27 mouse cellular contexts compared by ENCODE assay signal in genomic region chr4:41553116-41553515, GRCm38 (mm10). TPM values are rescaled to one million over a fixed set of nuclear protein-coding genes. Genes with fewer than 3 reads are reported as not detected.
DNase-seq lines count a peak whose midpoint lies in the region; ATAC-seq and TF ChIP-seq lines count a peak whose summit lies in the region.
"Had no signal": no experiment of that assay in that cellular context is flagged by ENCODE, and none has a peak within 500 bp of the region (broad histone marks: within the 10 kb centered on the region; RNA-seq: fewer than 3 reads in every experiment).

No protein-coding gene starts in this region.

- H3K27ac ChIP-seq in hindbrain, embryonic 12.5 days: no peak overlapping the region
- no peak overlapping the region for H3K27ac ChIP-seq in hindbrain, embryonic 10.5 days
- peak overlapping the region; percentile 23; the same call in 1 of the 2 replicates for H3K27ac ChIP-seq in midbrain, embryonic 15.5 days
- H3K27ac ChIP-seq in midbrain, postnatal 0 days (ENCODE audit: low read depth, low read length): no peak overlapping the region
- peak overlapping the region; percentile 57; the same call in 1 of the 2 replicates for H3K27ac ChIP-seq in limb, embryonic 10.5 days
- H3K27ac ChIP-seq: forebrain, embryonic 15.5 days; heart, embryonic 15.5 days; hindbrain, embryonic 15.5 days; kidney, embryonic 15.5 days; layer of hippocampus, adult 2 months; left cerebral cortex, adult 2 months; limb, embryonic 15.5 days; liver, embryonic 13.5 days; neural tube, embryonic 12.5 days; stomach, postnatal 0 days had no signal

- peaks cover 38% of the 10 kb centered on the region for H3K4me1 ChIP-seq in hindbrain, embryonic 12.5 days
- H3K4me1 ChIP-seq in hindbrain, embryonic 10.5 days (replicated peaks): peaks cover 26% of the 10 kb centered on the region
- peaks cover 43% of the 10 kb centered on the region for H3K4me1 ChIP-seq in midbrain, embryonic 15.5 days
- peaks cover 9% of the 10 kb centered on the region for H3K4me1 ChIP-seq in midbrain, postnatal 0 days (ENCODE audit: insufficient read depth, low read length)
- H3K4me1 ChIP-seq in limb, embryonic 10.5 days: peaks cover 39% of the 10 kb centered on the region

- DNase-seq in hindbrain, embryonic 10.5 days (ENCODE audit: low spot score): no peak
- no peak for DNase-seq in midbrain, postnatal 0 days (ENCODE audit: low spot score)
- DNase-seq in limb, embryonic 10.5 days (ENCODE audit: low spot score): peak; percentile 49
- no peak for DNase-seq in lung, postnatal 10 days
- DNase-seq in c-Kit-positive CD71-positive TER-119-positive erythroid progenitor cells, embryonic 14.5 days (ENCODE audit: low spot score): no peak

- H3K36me3 ChIP-seq in hindbrain, embryonic 12.5 days: no peaks in the 10 kb centered on the region
- no peaks in the 10 kb centered on the region for H3K36me3 ChIP-seq in hindbrain, embryonic 10.5 days
- H3K36me3 ChIP-seq in midbrain, embryonic 15.5 days (replicated peaks): no peaks in the 10 kb centered on the region
- no peaks in the 10 kb centered on the region; the same call in 1 of the 2 replicates for H3K36me3 ChIP-seq in midbrain, postnatal 0 days (ENCODE audit: insufficient read depth, low read length)
- no peaks in the 10 kb centered on the region for H3K36me3 ChIP-seq in limb, embryonic 10.5 days
- H3K36me3 ChIP-seq: forebrain, embryonic 15.5 days; heart, embryonic 15.5 days; hindbrain, embryonic 15.5 days; kidney, embryonic 15.5 days; limb, embryonic 15.5 days; liver, embryonic 13.5 days; neural tube, embryonic 12.5 days had no signal

- H3K27me3 ChIP-seq in hindbrain, embryonic 12.5 days: no peaks in the 10 kb centered on the region
- H3K27me3 ChIP-seq in hindbrain, embryonic 10.5 days (ENCODE audit: insufficient read depth, poor library complexity, severe bottlenecking): no peaks in the 10 kb centered on the region
- no peaks in the 10 kb centered on the region for H3K27me3 ChIP-seq in midbrain, embryonic 15.5 days (replicated peaks)
- no peaks in the 10 kb centered on the region for H3K27me3 ChIP-seq in midbrain, postnatal 0 days (ENCODE audit: insufficient read depth, low read length)
- peaks cover 30% of the 10 kb centered on the region for H3K27me3 ChIP-seq in limb, embryonic 10.5 days (ENCODE audit: low read depth, poor library complexity, severe bottlenecking)
- H3K27me3 ChIP-seq: forebrain, embryonic 15.5 days; heart, embryonic 15.5 days; hindbrain, embryonic 15.5 days; liver, embryonic 13.5 days; neural tube, embryonic 12.5 days had no signal

- no peak overlapping the region for H3K4me2 ChIP-seq in hindbrain, embryonic 12.5 days (replicated peaks)
- no peak overlapping the region for H3K4me2 ChIP-seq in midbrain, embryonic 15.5 days
- no peak overlapping the region for H3K4me2 ChIP-seq in midbrain, postnatal 0 days (ENCODE audit: low read depth, low read length, poor library complexity, severe bottlenecking)
- H3K4me2 ChIP-seq: forebrain, embryonic 15.5 days; heart, embryonic 15.5 days; hindbrain, embryonic 15.5 days; kidney, embryonic 15.5 days; limb, embryonic 15.5 days; liver, embryonic 13.5 days; neural tube, embryonic 12.5 days had no signal

- no peak for ATAC-seq in hindbrain, embryonic 12.5 days (ENCODE audit: low FRiP score)
- ATAC-seq in midbrain, embryonic 15.5 days (replicated peaks): no peak
- ATAC-seq in midbrain, postnatal 0 days (ENCODE audit: low FRiP score): no peak
- ATAC-seq: forebrain, embryonic 15.5 days; lung, postnatal 0 days; midbrain, embryonic 16.5 days had no signal

- no peaks in the 10 kb centered on the region for H3K9me3 ChIP-seq in hindbrain, embryonic 12.5 days (replicated peaks)
- no peaks in the 10 kb centered on the region for H3K9me3 ChIP-seq in hindbrain, embryonic 10.5 days
- H3K9me3 ChIP-seq in midbrain, embryonic 15.5 days: no peaks in the 10 kb centered on the region
- no peaks in the 10 kb centered on the region for H3K9me3 ChIP-seq in midbrain, postnatal 0 days (ENCODE audit: low read length)
- H3K9me3 ChIP-seq in limb, embryonic 10.5 days (replicated peaks): no peaks in the 10 kb centered on the region
- H3K9me3 ChIP-seq: forebrain, embryonic 15.5 days; heart, embryonic 15.5 days; hindbrain, embryonic 15.5 days; kidney, embryonic 15.5 days; limb, embryonic 15.5 days; liver, embryonic 13.5 days; neural tube, embryonic 12.5 days had no signal

- H3K9ac ChIP-seq in hindbrain, embryonic 12.5 days: 0 out of 2 replicates have a peak overlapping the region, but pooled peaks have one; percentile 8
- no peak overlapping the region for H3K9ac ChIP-seq in midbrain, embryonic 15.5 days
- H3K9ac ChIP-seq in midbrain, postnatal 0 days (replicated peaks; ENCODE audit: low read length, poor library complexity, severe bottlenecking): no peak overlapping the region
- H3K9ac ChIP-seq: forebrain, embryonic 15.5 days; heart, embryonic 15.5 days; hindbrain, embryonic 15.5 days; kidney, embryonic 15.5 days; limb, embryonic 15.5 days; liver, embryonic 13.5 days; neural tube, embryonic 12.5 days had no signal

- no peak for TF ChIP-seq CTCF in midbrain, postnatal 0 days (IDR thresholded peaks at IDR 0.05)

- whole genome bisulfite sequencing in hindbrain, embryonic 12.5 days: 79% methylated on average over 11 of the region's 11 CpGs
- WGBS in hindbrain, embryonic 10.5 days: 75% methylated on average over 11 of the region's 11 CpGs
- WGBS in midbrain, embryonic 15.5 days: 60% methylated on average over 11 of the region's 11 CpGs
- WGBS in midbrain, postnatal 0 days: 63% methylated on average over 11 of the region's 11 CpGs
- 58% methylated on average over 11 of the region's 11 CpGs for WGBS in limb, embryonic 10.5 days

- no peak overlapping the region for H3K4me3 ChIP-seq in hindbrain, embryonic 12.5 days
- no peak overlapping the region for H3K4me3 ChIP-seq in hindbrain, embryonic 10.5 days
- H3K4me3 ChIP-seq in midbrain, embryonic 15.5 days: no peak overlapping the region
- H3K4me3 ChIP-seq in midbrain, postnatal 0 days (ENCODE audit: low read depth, low read length): no peak overlapping the region
- no peak overlapping the region for H3K4me3 ChIP-seq in limb, embryonic 10.5 days
- H3K4me3 ChIP-seq: forebrain, embryonic 15.5 days; heart, embryonic 15.5 days; hindbrain, embryonic 15.5 days; kidney, embryonic 15.5 days; layer of hippocampus, adult 2 months; left cerebral cortex, adult 2 months; limb, embryonic 15.5 days; liver, embryonic 13.5 days; myocyte; neural tube, embryonic 12.5 days had no signal

RNA-seq across cellular contexts. Expression of gene Fam219a, which starts 16.2 kb away (rescaled TPM):
- 12.5 and 15.3 TPM in 2 replicates for polyA plus RNA-seq in hindbrain, embryonic 12.5 days (2016; fragmentation: Nextera tagmentation; extraction: Ambion mirVana)
- polyA plus RNA-seq in hindbrain, embryonic 10.5 days (2016; fragmentation: Nextera tagmentation; extraction: Ambion mirVana): 6.2 and 8.3 TPM in 2 replicates
- polyA plus RNA-seq in midbrain, embryonic 15.5 days (2015; fragmentation: Nextera tagmentation; extraction: Ambion mirVana): 16.8 and 18.3 TPM in 2 replicates
- 125 and 130 TPM in 2 replicates for total RNA-seq in midbrain, postnatal 0 days (2014; rRNA removed)
- 20.5 and 24.1 TPM in 2 replicates for polyA plus RNA-seq in midbrain, postnatal 0 days (2015; fragmentation: Nextera tagmentation; extraction: Ambion mirVana)
- 1.1 and 1.9 TPM in 2 replicates for polyA plus RNA-seq in limb, embryonic 10.5 days (2016; fragmentation: Nextera tagmentation; extraction: Ambion mirVana)

RNA-seq across cellular contexts. Expression of gene Dnaic1, which starts 16.5 kb away (rescaled TPM):
- 2.3 and 2.8 TPM in 2 replicates for polyA plus RNA-seq in hindbrain, embryonic 12.5 days (2016; fragmentation: Nextera tagmentation; extraction: Ambion mirVana)
- polyA plus RNA-seq in hindbrain, embryonic 10.5 days (2016; fragmentation: Nextera tagmentation; extraction: Ambion mirVana): 1.4 and 4.3 TPM in 2 replicates
- 3.3 and 3.5 TPM in 2 replicates for polyA plus RNA-seq in midbrain, embryonic 15.5 days (2015; fragmentation: Nextera tagmentation; extraction: Ambion mirVana)
- 1.7 and 6.1 TPM in 2 replicates for total RNA-seq in midbrain, postnatal 0 days (2014; rRNA removed)
- polyA plus RNA-seq in midbrain, postnatal 0 days (2015; fragmentation: Nextera tagmentation; extraction: Ambion mirVana): 3.2 and 3.8 TPM in 2 replicates
- polyA plus RNA-seq in limb, embryonic 10.5 days (2016; fragmentation: Nextera tagmentation; extraction: Ambion mirVana): 0.93 and 1.7 TPM in 2 replicates
- polyA plus RNA-seq: activated CD4-positive, CD25-positive, alpha-beta regulatory T cell, adult 4 months; C2C12; inflammation-experienced regulatory T-cells, adult 6 months had no signal

RNA-seq across cellular contexts. Expression of gene 1110017D15Rik, which starts 36.0 kb away (rescaled TPM):
- 11.3 and 12.9 TPM in 2 replicates for polyA plus RNA-seq in hindbrain, embryonic 12.5 days (2016; fragmentation: Nextera tagmentation; extraction: Ambion mirVana)
- polyA plus RNA-seq in hindbrain, embryonic 10.5 days (2016; fragmentation: Nextera tagmentation; extraction: Ambion mirVana): 8.1 and 14.7 TPM in 2 replicates
- polyA plus RNA-seq in midbrain, embryonic 15.5 days (2015; fragmentation: Nextera tagmentation; extraction: Ambion mirVana): 13.8 and 15.5 TPM in 2 replicates
- 10.9 and 11.8 TPM in 2 replicates for total RNA-seq in midbrain, postnatal 0 days (2014; rRNA removed)
- 18.1 and 20.7 TPM in 2 replicates for polyA plus RNA-seq in midbrain, postnatal 0 days (2015; fragmentation: Nextera tagmentation; extraction: Ambion mirVana)
- polyA plus RNA-seq in limb, embryonic 10.5 days (2016; fragmentation: Nextera tagmentation; extraction: Ambion mirVana): 4.3 and 7.3 TPM in 2 replicates
- total RNA-seq: CH12.LX; ES-E14; gastrocnemius, adult 8-10 months; heart, postnatal 25 days had no signal
- polyA plus RNA-seq: activated CD4-positive, CD25-positive, alpha-beta regulatory T cell, adult 4 months; inflammation-experienced regulatory T-cells, adult 6 months; kidney, embryonic 15.5 days; liver, embryonic 13.5 days had no signal

RNA-seq across cellular contexts. Expression of gene AI464131, which starts 50.2 kb away (rescaled TPM):
- polyA plus RNA-seq in hindbrain, embryonic 12.5 days (2016; fragmentation: Nextera tagmentation; extraction: Ambion mirVana): 10.1 and 11.9 TPM in 2 replicates
- polyA plus RNA-seq in hindbrain, embryonic 10.5 days (2016; fragmentation: Nextera tagmentation; extraction: Ambion mirVana): 7.4 and 9.1 TPM in 2 replicates
- polyA plus RNA-seq in midbrain, embryonic 15.5 days (2015; fragmentation: Nextera tagmentation; extraction: Ambion mirVana): 6.3 and 8.9 TPM in 2 replicates
- total RNA-seq in midbrain, postnatal 0 days (2014; rRNA removed): 40.5 and 46.0 TPM in 2 replicates
- 15.7 and 18.1 TPM in 2 replicates for polyA plus RNA-seq in midbrain, postnatal 0 days (2015; fragmentation: Nextera tagmentation; extraction: Ambion mirVana)
- 3.4 and 5.2 TPM in 2 replicates for polyA plus RNA-seq in limb, embryonic 10.5 days (2016; fragmentation: Nextera tagmentation; extraction: Ambion mirVana)
- polyA plus RNA-seq: activated CD4-positive, CD25-positive, alpha-beta regulatory T cell, adult 4 months; inflammation-experienced regulatory T-cells, adult 6 months had no signal

Comparison
In these comparisons a context has a peak if more than half of its experiments do, and no peak if none do; other contexts are left out.
1. H3K27ac ChIP-seq: peak in midbrain, embryonic 15.5 days (single experiment) and limb, embryonic 10.5 days (single experiment); none in hindbrain, embryonic 12.5 days (single experiment), hindbrain, embryonic 10.5 days (single experiment) and midbrain, postnatal 0 days (single experiment).